Mouse (Mus musculus) liver (tissue): ENCODE results near the gene Fbxw4.
"Not testable (repeated sequence)": the region's sequence is repeated elsewhere in the genome, so short reads cannot be mapped to it uniquely, and the experiment has no call there.

Experiments used
- DNase-seq: peaks from one replicate; pipeline ENCODE4 v3.0.0-alpha.2; 2020; ENCODE audit warnings: mixed read lengths

Fbxw4 gene

GRCm38 (mm10) chr19:45655870-45656269 is 4.2 kb downstream of the Fbxw4 start:
- no peak for DNase-seq

- DNase-seq: no peak
These were observed 6.1 kb downstream of the Fbxw4 start for GRCm38 (mm10) chr19:45653986-45654385.

GRCm38 (mm10) chr19:45652286-45652988 is 7.7 kb downstream of the Fbxw4 start:
- peak; percentile 66 for DNase-seq

GRCm38 (mm10) chr19:45651524-45651923 is 8.6 kb downstream of the Fbxw4 start:
- no peak for DNase-seq

- no peak for DNase-seq
These were observed 10.3 kb downstream of the Fbxw4 start for GRCm38 (mm10) chr19:45649776-45650175.

GRCm38 (mm10) chr19:45648469-45648868 is 11.6 kb downstream of the Fbxw4 start:
- not testable (repeated sequence) for DNase-seq

GRCm38 (mm10) chr19:45646866-45647265 is 13.2 kb downstream of the Fbxw4 start:
- no peak for DNase-seq

- DNase-seq: no peak
These were observed 19.4 kb downstream of the Fbxw4 start for GRCm38 (mm10) chr19:45640691-45641090.

GRCm38 (mm10) chr19:45635960-45636359 is 24.2 kb downstream of the Fbxw4 start:
- no peak for DNase-seq

GRCm38 (mm10) chr19:45631584-45631983 is 28.5 kb downstream of the Fbxw4 start:
- peak; percentile 51 for DNase-seq

- DNase-seq: peak; percentile 21
These were observed 29.2 kb downstream of the Fbxw4 start for GRCm38 (mm10) chr19:45630953-45631352.

GRCm38 (mm10) chr19:45629219-45629618 is 30.9 kb downstream of the Fbxw4 start:
- DNase-seq: peak; percentile 26

GRCm38 (mm10) chr19:45628649-45629048 is 31.5 kb downstream of the Fbxw4 start:
- DNase-seq: no peak

- DNase-seq: peak; percentile 44
These were observed 33.1 kb downstream of the Fbxw4 start for GRCm38 (mm10) chr19:45627036-45627435.

GRCm38 (mm10) chr19:45623710-45624109 is 36.4 kb downstream of the Fbxw4 start:
- no peak for DNase-seq

GRCm38 (mm10) chr19:45622144-45622543 is 38.0 kb downstream of the Fbxw4 start:
- DNase-seq: no peak

GRCm38 (mm10) chr19:45621061-45621460 is 39.1 kb downstream of the Fbxw4 start:
- no peak for DNase-seq

- no peak for DNase-seq
These were observed 40.2 kb downstream of the Fbxw4 start for GRCm38 (mm10) chr19:45619744-45620501.

- DNase-seq: no peak
These were observed 41.9 kb downstream of the Fbxw4 start for GRCm38 (mm10) chr19:45618184-45618583.

GRCm38 (mm10) chr19:45616735-45617134 is 43.4 kb downstream of the Fbxw4 start:
- DNase-seq: no peak

GRCm38 (mm10) chr19:45616214-45616518 is 43.9 kb downstream of the Fbxw4 start:
- DNase-seq: no peak

- DNase-seq: peak; percentile 49
These were observed 44.5 kb downstream of the Fbxw4 start for GRCm38 (mm10) chr19:45615415-45616213.

GRCm38 (mm10) chr19:45614928-45615327 is 45.2 kb downstream of the Fbxw4 start:
- no peak for DNase-seq

GRCm38 (mm10) chr19:45614375-45614774 is 45.7 kb downstream of the Fbxw4 start:
- DNase-seq: no peak
